26 mouse cellular contexts compared by ENCODE assay signal in genomic region chr7:119527548-119527947, GRCm38 (mm10). TPM values are rescaled to one million over a fixed set of nuclear protein-coding genes. Genes with fewer than 3 reads are reported as not detected.
DNase-seq lines count a peak whose midpoint lies in the region; ATAC-seq and TF ChIP-seq lines count a peak whose summit lies in the region.
"Had no signal": no experiment of that assay in that cellular context is flagged by ENCODE, and none has a peak within 500 bp of the region (broad histone marks: within the 10 kb centered on the region; RNA-seq: fewer than 3 reads in every experiment).

No protein-coding gene starts in this region.

- TF ChIP-seq CTCF in kidney, adult 2 months (conservative IDR thresholded peaks at IDR 0.05; ENCODE audit: insufficient read depth, insufficient read length, low read depth, low read length) = no peak
- TF ChIP-seq CTCF in kidney, postnatal 0 days (IDR thresholded peaks at IDR 0.05; ENCODE audit: low read depth) = no peak
- TF ChIP-seq CTCF in Patski (IDR thresholded peaks at IDR 0.05) = no peak
- TF ChIP-seq CTCF in lung, postnatal 0 days (IDR thresholded peaks at IDR 0.05) = no peak

- in situ Hi-C loops in Patski (cut with MboI; ENCODE audit: low pct_unique_long_range_greater_than_20kb) = loop anchor here (10.0 kb wide), 1 partner anchor 147 kb away; no protein-coding TSS in a partner anchor

- 23% methylated on average over 2 of the region's 2 CpGs for whole genome bisulfite sequencing in kidney, adult 2 months
- WGBS in kidney, postnatal 0 days = 28% methylated on average over 2 of the region's 2 CpGs
- 58% methylated on average over 2 of the region's 2 CpGs for WGBS in intestine, embryonic 16.5 days
- WGBS in lung, postnatal 0 days = 56% methylated on average over 2 of the region's 2 CpGs
- 73% methylated on average over 2 of the region's 2 CpGs for WGBS in heart, embryonic 11.5 days (ENCODE audit: insufficient replicate concordance)

- no peaks in the 10 kb centered on the region for H3K36me3 ChIP-seq in kidney, adult 2 months (ENCODE audit: control insufficient read depth, insufficient read depth, low read length)
- no peaks in the 10 kb centered on the region for H3K36me3 ChIP-seq in kidney, postnatal 0 days (ENCODE audit: insufficient read depth, low read length)
- H3K36me3 ChIP-seq in intestine, embryonic 16.5 days (ENCODE audit: control insufficient read depth, insufficient read depth, low read length) = no peaks in the 10 kb centered on the region
- no peaks in the 10 kb centered on the region for H3K36me3 ChIP-seq in lung, postnatal 0 days (ENCODE audit: insufficient read depth, low read length)
- no peaks in the 10 kb centered on the region for H3K36me3 ChIP-seq in heart, embryonic 11.5 days (ENCODE audit: control insufficient read depth, insufficient read depth, low read length)
- H3K36me3 ChIP-seq: embryonic facial prominence, embryonic 15.5 days; forebrain, embryonic 15.5 days; G1E; hindbrain, embryonic 12.5 days had no signal

- no peak overlapping the region for H3K4me2 ChIP-seq in kidney, postnatal 0 days (ENCODE audit: low read length)
- no peak overlapping the region for H3K4me2 ChIP-seq in intestine, embryonic 16.5 days (ENCODE audit: low read depth, low read length)
- H3K4me2 ChIP-seq in lung, postnatal 0 days (replicated peaks; ENCODE audit: low read depth, low read length) = no peak overlapping the region
- no peak overlapping the region for H3K4me2 ChIP-seq in heart, embryonic 11.5 days
- H3K4me2 ChIP-seq: embryonic facial prominence, embryonic 15.5 days; forebrain, embryonic 15.5 days; hindbrain, embryonic 12.5 days had no signal

- peaks cover 44% of the 10 kb centered on the region for H3K4me1 ChIP-seq in kidney, adult 2 months (ENCODE audit: control insufficient read depth, insufficient read depth, low read length)
- H3K4me1 ChIP-seq in kidney, postnatal 0 days (replicated peaks; ENCODE audit: insufficient read depth, low read length) = no peaks in the 10 kb centered on the region; the same call in 1 of the 2 replicates
- H3K4me1 ChIP-seq in intestine, embryonic 16.5 days (ENCODE audit: control insufficient read depth, insufficient read depth, low read length) = 0 out of 2 replicates have a peak, but pooled peaks cover 2% of the 10 kb centered on the region
- no peaks in the 10 kb centered on the region for H3K4me1 ChIP-seq in lung, postnatal 0 days (ENCODE audit: insufficient read depth, low read depth, low read length)
- H3K4me1 ChIP-seq in heart, embryonic 11.5 days (ENCODE audit: control insufficient read depth, insufficient read depth, low read length) = no peaks in the 10 kb centered on the region
- H3K4me1 ChIP-seq: embryonic facial prominence, embryonic 15.5 days; hindbrain, embryonic 12.5 days had no signal

- H3K9ac ChIP-seq in kidney, postnatal 0 days (ENCODE audit: low read depth, low read length) = no peak overlapping the region
- H3K9ac ChIP-seq in intestine, embryonic 16.5 days (ENCODE audit: low read depth, low read length) = no peak overlapping the region
- no peak overlapping the region for H3K9ac ChIP-seq in lung, postnatal 0 days (replicated peaks; ENCODE audit: low read depth)
- no peak overlapping the region for H3K9ac ChIP-seq in heart, embryonic 11.5 days (ENCODE audit: low read depth, low read length)
- H3K9ac ChIP-seq: embryonic facial prominence, embryonic 15.5 days; forebrain, embryonic 15.5 days; hindbrain, embryonic 12.5 days had no signal

- no peaks in the 10 kb centered on the region for H3K27me3 ChIP-seq in kidney, adult 2 months (replicated peaks; ENCODE audit: control insufficient read depth, insufficient read depth, low read length)
- no peaks in the 10 kb centered on the region for H3K27me3 ChIP-seq in kidney, postnatal 0 days (ENCODE audit: insufficient read depth, low read length)
- H3K27me3 ChIP-seq in Patski = no peaks in the 10 kb centered on the region
- no peaks in the 10 kb centered on the region for H3K27me3 ChIP-seq in intestine, embryonic 16.5 days (replicated peaks; ENCODE audit: control insufficient read depth, insufficient read depth, low read length)
- H3K27me3 ChIP-seq in lung, postnatal 0 days (replicated peaks; ENCODE audit: insufficient read depth, low read length) = no peaks in the 10 kb centered on the region
- no peaks in the 10 kb centered on the region for H3K27me3 ChIP-seq in heart, embryonic 11.5 days (ENCODE audit: control insufficient read depth, insufficient read depth, low read length)
- H3K27me3 ChIP-seq: embryonic facial prominence, embryonic 15.5 days; forebrain, embryonic 15.5 days; hindbrain, embryonic 12.5 days had no signal

- no peak for TF ChIP-seq POLR2A in kidney, adult 2 months (IDR thresholded peaks at IDR 0.05; ENCODE audit: low read depth, low read length)

- CTCF ChIA-PET in Patski (lab: Charles Lee) = no interaction called here

- H3K4me3 ChIP-seq in kidney, adult 2 months (ENCODE audit: insufficient read depth, low read depth, low read length) = peak overlapping the region; percentile 41; the same call in 1 of the 2 replicates
- no peak overlapping the region for H3K4me3 ChIP-seq in kidney, postnatal 0 days (replicated peaks; ENCODE audit: low read depth, low read length)
- H3K4me3 ChIP-seq in intestine, embryonic 16.5 days (ENCODE audit: low read length) = no peak overlapping the region
- no peak overlapping the region for H3K4me3 ChIP-seq in lung, postnatal 0 days (ENCODE audit: low read depth, low read length)
- no peak overlapping the region for H3K4me3 ChIP-seq in heart, embryonic 11.5 days (ENCODE audit: low read depth, low read length)
- H3K4me3 ChIP-seq: embryonic facial prominence, embryonic 15.5 days; forebrain, embryonic 15.5 days; hindbrain, embryonic 12.5 days had no signal

- peak overlapping the region; percentile 98 for H3K27ac ChIP-seq in kidney, adult 2 months (ENCODE audit: insufficient read depth, low read depth, low read length)
- H3K27ac ChIP-seq in kidney, postnatal 0 days = no peak overlapping the region
- no peak overlapping the region for H3K27ac ChIP-seq in intestine, embryonic 16.5 days (ENCODE audit: low read length)
- no peak overlapping the region for H3K27ac ChIP-seq in lung, postnatal 0 days (ENCODE audit: low read length)
- no peak overlapping the region for H3K27ac ChIP-seq in heart, embryonic 11.5 days (ENCODE audit: low read depth, low read length)
- H3K27ac ChIP-seq: embryonic facial prominence, embryonic 15.5 days; forebrain, embryonic 15.5 days; hindbrain, embryonic 12.5 days had no signal

- no peaks in the 10 kb centered on the region for H3K9me3 ChIP-seq in kidney, postnatal 0 days (replicated peaks; ENCODE audit: low read length)
- no peaks in the 10 kb centered on the region for H3K9me3 ChIP-seq in intestine, embryonic 16.5 days (ENCODE audit: control insufficient read depth, low read length)
- no peaks in the 10 kb centered on the region for H3K9me3 ChIP-seq in lung, postnatal 0 days (ENCODE audit: low read length)
- no peaks in the 10 kb centered on the region for H3K9me3 ChIP-seq in heart, embryonic 11.5 days (replicated peaks; ENCODE audit: control insufficient read depth, low read length)
- H3K9me3 ChIP-seq: embryonic facial prominence, embryonic 15.5 days; forebrain, embryonic 15.5 days; G1E; hindbrain, embryonic 12.5 days had no signal

- peak; percentile 79 for DNase-seq in kidney, adult 2 months
- DNase-seq in kidney, adult 11 months = no peak
- no peak for DNase-seq in kidney, postnatal 0 days (ENCODE audit: low spot score)
- no peak for DNase-seq in kidney, adult 18-20 months
- DNase-seq in Patski (ENCODE audit: low read depth, low spot score) = no peak
- DNase-seq in lung, postnatal 0 days (ENCODE audit: low spot score) = no peak
- DNase-seq: adrenal gland, adult 2 months; adrenal gland, postnatal 25 days; B cell, adult 2 months; cerebellum, adult 2 months; cerebellum, postnatal 10 days; gastrocnemius, postnatal 36 days; heart, adult 11 months; heart, postnatal 10 days; heart, postnatal 4 days had no signal

- peak; percentile 56; the same call in 1 of the 2 replicates for ATAC-seq in kidney, postnatal 0 days (replicated peaks; ENCODE audit: low FRiP score, low read depth)
- peak; percentile 52 for ATAC-seq in Patski
- ATAC-seq in intestine, embryonic 16.5 days = peak; percentile 20
- ATAC-seq in lung, postnatal 0 days = no peak
- ATAC-seq in heart, embryonic 11.5 days (replicated peaks; ENCODE audit: insufficient number of reproducible peaks, low FRiP score, low TSS enrichment) = no peak
- ATAC-seq: activated CD4-positive, CD25-positive, alpha-beta regulatory T cell, adult 4 months; CD4-positive, CD25-positive, alpha-beta regulatory T cell, adult 4 months; forebrain, embryonic 15.5 days had no signal

- POLR2A ChIA-PET in Patski (lab: Charles Lee) = no interaction called here

- no peak for TF ChIP-seq EP300 in lung, postnatal 0 days (IDR thresholded peaks at IDR 0.05)

RNA-seq across cellular contexts. Expression of gene Pdilt, which starts 4.3 kb away (rescaled TPM):
- polyA plus RNA-seq in kidney, adult 2 months (2012; rRNA removed) = 1.4 and 2.2 TPM in 2 replicates
- 0.62 and 1.1 TPM in 2 replicates for polyA plus RNA-seq in kidney, postnatal 0 days (2015; fragmentation: Nextera tagmentation; extraction: Ambion mirVana)
- polyA plus RNA-seq in Patski (2021) = not detected
- not detected in 2 replicates for polyA plus RNA-seq in intestine, embryonic 16.5 days (2015; fragmentation: Nextera tagmentation; extraction: Ambion mirVana)
- polyA plus RNA-seq in lung, postnatal 0 days (2015; fragmentation: Nextera tagmentation; extraction: Ambion mirVana) = not detected in 2 replicates
- not detected in 2 replicates for polyA plus RNA-seq in heart, embryonic 11.5 days (2014; fragmentation: Nextera tagmentation; extraction: Ambion mirVana)
- polyA plus RNA-seq: activated CD4-positive, CD25-positive, alpha-beta regulatory T cell, adult 4 months; adrenal gland, adult 2 months; CD4-positive, CD25-positive, alpha-beta regulatory T cell, adult 4 months; cerebellum, adult 2 months; embryonic facial prominence, embryonic 11.5 days; embryonic facial prominence, embryonic 15.5 days; forebrain, embryonic 11.5 days; forebrain, embryonic 15.5 days; G1E; heart, embryonic 14.5 days had no signal

RNA-seq across cellular contexts. Expression of gene Acsm5, which starts 8.3 kb away (rescaled TPM):
- 78.2 and 91.7 TPM in 2 replicates for polyA plus RNA-seq in kidney, adult 2 months (2012; rRNA removed)
- polyA plus RNA-seq in kidney, postnatal 0 days (2015; fragmentation: Nextera tagmentation; extraction: Ambion mirVana) = 5.0 and 6.6 TPM in 2 replicates
- 0.17 TPM for polyA plus RNA-seq in Patski (2021)
- polyA plus RNA-seq in intestine, embryonic 16.5 days (2015; fragmentation: Nextera tagmentation; extraction: Ambion mirVana) = 0.07 TPM in 1 of 2 replicates, not detected in the other
- 0.11 TPM in 1 of 2 replicates, not detected in the other for polyA plus RNA-seq in lung, postnatal 0 days (2015; fragmentation: Nextera tagmentation; extraction: Ambion mirVana)
- polyA plus RNA-seq in heart, embryonic 11.5 days (2014; fragmentation: Nextera tagmentation; extraction: Ambion mirVana) = not detected in 2 replicates
- polyA plus RNA-seq: activated CD4-positive, CD25-positive, alpha-beta regulatory T cell, adult 4 months; CD4-positive, CD25-positive, alpha-beta regulatory T cell, adult 4 months; embryonic facial prominence, embryonic 11.5 days; embryonic facial prominence, embryonic 15.5 days; forebrain, embryonic 11.5 days; forebrain, embryonic 15.5 days; G1E; heart, embryonic 14.5 days; hindbrain, embryonic 12.5 days had no signal

RNA-seq across cellular contexts. Expression of gene Acsm2, which starts 26.6 kb away (rescaled TPM):
- 980 and 1,120 TPM in 2 replicates for polyA plus RNA-seq in kidney, adult 2 months (2012; rRNA removed)
- polyA plus RNA-seq in kidney, postnatal 0 days (2015; fragmentation: Nextera tagmentation; extraction: Ambion mirVana) = 114 and 134 TPM in 2 replicates
- polyA plus RNA-seq in Patski (2021) = 0.39 TPM
- polyA plus RNA-seq in intestine, embryonic 16.5 days (2015; fragmentation: Nextera tagmentation; extraction: Ambion mirVana) = not detected in 2 replicates
- not detected in 2 replicates for polyA plus RNA-seq in lung, postnatal 0 days (2015; fragmentation: Nextera tagmentation; extraction: Ambion mirVana)
- not detected in 2 replicates for polyA plus RNA-seq in heart, embryonic 11.5 days (2014; fragmentation: Nextera tagmentation; extraction: Ambion mirVana)
- polyA plus RNA-seq: adrenal gland, adult 2 months; cerebellum, adult 2 months; embryonic facial prominence, embryonic 11.5 days; forebrain, embryonic 11.5 days; forebrain, embryonic 15.5 days; G1E; heart, embryonic 14.5 days; hindbrain, embryonic 12.5 days had no signal

RNA-seq across cellular contexts. Expression of gene Umod, which starts 48.5 kb away (rescaled TPM):
- polyA plus RNA-seq in kidney, adult 2 months (2012; rRNA removed) = 2,888 and 4,030 TPM in 2 replicates
- polyA plus RNA-seq in kidney, postnatal 0 days (2015; fragmentation: Nextera tagmentation; extraction: Ambion mirVana) = 131 and 133 TPM in 2 replicates
- polyA plus RNA-seq in Patski (2021) = not detected
- not detected in 2 replicates for polyA plus RNA-seq in intestine, embryonic 16.5 days (2015; fragmentation: Nextera tagmentation; extraction: Ambion mirVana)
- not detected in 2 replicates for polyA plus RNA-seq in lung, postnatal 0 days (2015; fragmentation: Nextera tagmentation; extraction: Ambion mirVana)
- polyA plus RNA-seq in heart, embryonic 11.5 days (2014; fragmentation: Nextera tagmentation; extraction: Ambion mirVana) = not detected in 2 replicates
- polyA plus RNA-seq: activated CD4-positive, CD25-positive, alpha-beta regulatory T cell, adult 4 months; adrenal gland, adult 2 months; CD4-positive, CD25-positive, alpha-beta regulatory T cell, adult 4 months; cerebellum, adult 2 months; embryonic facial prominence, embryonic 11.5 days; embryonic facial prominence, embryonic 15.5 days; forebrain, embryonic 11.5 days; forebrain, embryonic 15.5 days; G1E; heart, embryonic 14.5 days; hindbrain, embryonic 12.5 days had no signal

Comparison
In these comparisons a context has a peak if more than half of its experiments do, and no peak if none do; other contexts are left out.
1. RNA of gene Acsm5, which starts 8.3 kb away (polyA plus RNA-seq): 78.2 to 91.7 TPM in kidney, adult 2 months; 5.0 to 6.6 TPM in kidney, postnatal 0 days, 0.17 TPM in Patski (single experiment), 0.11 TPM in lung, postnatal 0 days, 0.07 TPM in intestine, embryonic 16.5 days and not detected in heart, embryonic 11.5 days; every median in the first group is over 10 times any median in the second.
2. ATAC-seq: peak in kidney, postnatal 0 days (single experiment), Patski (single experiment) and intestine, embryonic 16.5 days (single experiment); none in lung, postnatal 0 days (single experiment) and heart, embryonic 11.5 days (single experiment).
3. RNA of gene Acsm2, which starts 26.6 kb away (polyA plus RNA-seq): 980 to 1,120 TPM in kidney, adult 2 months and 114 to 134 TPM in kidney, postnatal 0 days; 0.39 TPM in Patski (single experiment), not detected in intestine, embryonic 16.5 days, not detected in lung, postnatal 0 days and not detected in heart, embryonic 11.5 days; every median in the first group is over 10 times any median in the second.